Comparison of ENCODE assay signal across 7 mouse cellular contexts in the genomic region with DNA sequence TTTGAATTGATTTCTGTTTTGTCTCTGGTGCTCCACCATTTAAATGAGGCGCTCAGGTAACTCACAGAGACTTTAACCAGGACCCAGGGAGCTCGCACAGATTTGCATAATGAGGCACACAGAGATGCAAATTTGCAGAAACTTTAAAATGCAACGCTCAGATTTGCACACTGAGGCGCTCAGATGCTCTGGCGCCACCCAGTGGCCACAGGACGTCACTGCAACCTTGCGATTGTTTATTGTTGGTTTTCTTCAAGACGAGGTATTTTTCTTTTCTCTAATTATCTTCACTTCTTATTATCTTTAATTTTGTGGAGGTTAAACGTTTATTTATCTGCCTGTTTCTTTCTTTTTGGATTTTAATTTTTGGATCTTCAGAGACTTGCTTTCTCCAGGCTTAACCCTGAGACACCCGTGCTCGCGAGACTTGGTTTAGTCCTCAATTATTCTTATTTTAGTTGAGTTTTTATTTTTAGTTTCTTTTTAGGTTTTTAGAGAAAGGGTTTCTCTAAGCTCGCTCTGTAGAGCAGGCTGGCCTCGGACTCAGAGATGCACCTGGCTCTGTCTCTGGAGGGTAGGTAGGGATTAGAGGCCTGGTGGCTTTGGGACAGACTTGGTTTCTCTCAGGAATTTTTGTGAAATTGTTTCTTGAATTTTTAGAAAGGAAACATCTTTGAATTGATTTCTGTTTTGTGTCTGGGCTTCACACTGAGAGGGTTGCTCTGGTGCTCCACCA. TPM values are rescaled to one million over a fixed set of nuclear protein-coding genes. Genes with fewer than 3 reads are reported as not detected.
DNase-seq lines count a peak whose midpoint lies in the region; ATAC-seq and TF ChIP-seq lines count a peak whose summit lies in the region.
"Not testable (repeated sequence)": the region's sequence is repeated elsewhere in the genome, so short reads cannot be mapped to it uniquely, and the experiment has no call there.

No protein-coding gene starts in this region.

- peak; percentile 100 for DNase-seq in ZHBTc4 (ENCODE audit: low read depth, low spot score)
- peak; percentile 96 to 99 for DNase-seq in cerebellum, postnatal 36 days
- peak; percentile 79 for DNase-seq in gastrocnemius, postnatal 14 days
- DNase-seq in kidney, adult 2 months = peak; percentile 98
- DNase-seq in limb, embryonic 14.5 days (ENCODE audit: low spot score) = peak; percentile 20
- peak; percentile 94 to 95 for DNase-seq in spleen, adult 2 months (ENCODE audit: low read depth in 1 of 2, low spot score in 2 of 2)

- H3K4me2 ChIP-seq in limb, embryonic 14.5 days (replicated peaks; ENCODE audit: low read depth, low read length, severe bottlenecking) = not testable (repeated sequence)

- not testable (repeated sequence) for TF ChIP-seq POLR2A in kidney, adult 2 months (IDR thresholded peaks at IDR 0.05; ENCODE audit: low read depth, low read length); limb, embryonic 14.5 days (IDR thresholded peaks at IDR 0.05; ENCODE audit: borderline replicate concordance, extremely low read depth, insufficient read depth, insufficient read length); spleen, adult 2 months (IDR thresholded peaks at IDR 0.05; ENCODE audit: low read depth, low read length)

- not testable (repeated sequence) for H3K9ac ChIP-seq in limb, embryonic 14.5 days (ENCODE audit: low read depth, low read length, severe bottlenecking)

- H3K4me3 ChIP-seq in kidney, adult 2 months (ENCODE audit: insufficient read depth, low read depth, low read length); limb, embryonic 14.5 days (replicated peaks; ENCODE audit: low read length); spleen, adult 2 months (ENCODE audit: extremely low read depth, insufficient read depth, insufficient read length): not testable (repeated sequence)

- peaks cover 15% of the 10 kb centered on the region for H3K9me3 ChIP-seq in limb, embryonic 14.5 days (ENCODE audit: control insufficient read depth, low read length)

- not testable (repeated sequence) for TF ChIP-seq CTCF in kidney, adult 2 months (conservative IDR thresholded peaks at IDR 0.05; ENCODE audit: insufficient read depth, insufficient read length, low read depth, low read length)
- peak; percentile 54; the same call in 1 of the 2 replicates for TF ChIP-seq CTCF in spleen, adult 2 months (IDR thresholded peaks at IDR 0.05; ENCODE audit: extremely low read depth, insufficient read depth, insufficient read length, insufficient replicate concordance)

- H3K36me3 ChIP-seq in kidney, adult 2 months (ENCODE audit: control insufficient read depth, insufficient read depth, low read length) = peaks cover 26% of the 10 kb centered on the region; the same call in 1 of the 2 replicates
- H3K36me3 ChIP-seq in limb, embryonic 14.5 days (ENCODE audit: control insufficient read depth, insufficient read depth, low read length) = peaks cover 49% of the 10 kb centered on the region
- peaks cover 21% of the 10 kb centered on the region for H3K36me3 ChIP-seq in spleen, adult 2 months (ENCODE audit: control insufficient read depth, insufficient read depth, low read length)

- not testable (repeated sequence) for H3K27me3 ChIP-seq in kidney, adult 2 months (replicated peaks; ENCODE audit: control insufficient read depth, insufficient read depth, low read length); limb, embryonic 14.5 days (ENCODE audit: control insufficient read depth, insufficient read depth, low read length); spleen, adult 2 months (ENCODE audit: control insufficient read depth, insufficient read depth, low read length)

- not testable (repeated sequence) for ATAC-seq in limb, embryonic 14.5 days (ENCODE audit: low FRiP score, low read depth)
- ATAC-seq in monocyte, adult 5-6 weeks (replicated peaks; ENCODE audit: insufficient number of reproducible peaks, low FRiP score, low TSS enrichment, poor library complexity, severe bottlenecking) = 0 out of 2 replicates have a peak, but pooled peaks have one; percentile 20

- not testable (repeated sequence) for H3K4me1 ChIP-seq in kidney, adult 2 months (ENCODE audit: control insufficient read depth, insufficient read depth, low read length); limb, embryonic 14.5 days (ENCODE audit: control insufficient read depth, insufficient read depth, low read length); spleen, adult 2 months (ENCODE audit: control insufficient read depth, insufficient read depth, insufficient read length)

- intact Hi-C loops in gastrocnemius, postnatal 14 days (cut with DNase I; ENCODE audit: low total_unique reads) = not testable (repeated sequence)

- 69% methylated on average over 14 of the region's 14 CpGs for WGBS in kidney, adult 2 months
- 57% methylated on average over 14 of the region's 14 CpGs for WGBS in limb, embryonic 14.5 days
- WGBS in spleen, adult 2 months = 57% methylated on average over 14 of the region's 14 CpGs

- H3K27ac ChIP-seq in kidney, adult 2 months (ENCODE audit: insufficient read depth, low read depth, low read length); limb, embryonic 14.5 days (replicated peaks; ENCODE audit: low read depth, low read length); spleen, adult 2 months (ENCODE audit: insufficient read depth, low read length): not testable (repeated sequence)

RNA-seq across cellular contexts. Expression of a gene that starts 10.7 kb away (rescaled TPM):
- 10 to 100 TPM; 32.5 to 36.1 TPM for total RNA-seq in gastrocnemius, postnatal 14 days (2021)
- polyA plus RNA-seq in kidney, adult 2 months (2012; rRNA removed) = 108 and 184 TPM in 2 replicates
- 580 and 2,943 TPM in 2 replicates for polyA plus RNA-seq in limb, embryonic 14.5 days (2012; rRNA removed)
- polyA plus RNA-seq in limb, embryonic 14.5 days (2014; fragmentation: Nextera tagmentation; extraction: Ambion mirVana) = 187 and 412 TPM in 2 replicates
- 32.2 to 120 TPM (median 52.2 TPM) in 3 replicates for total RNA-seq in monocyte, adult 5-6 weeks (2017)
- polyA plus RNA-seq in spleen, adult 2 months (2012; rRNA removed) = 605 and 1,690 TPM in 2 replicates

Comparison
In these comparisons a context has a peak if more than half of its experiments do, and no peak if none do; other contexts are left out.
1. DNase-seq: peak in every context shown above with its lines; median percentile 100 in ZHBTc4; 98 in kidney, adult 2 months; 98 in cerebellum, postnatal 36 days; 94 in spleen, adult 2 months; 79 in gastrocnemius, postnatal 14 days; 20 in limb, embryonic 14.5 days.